Mouse (Mus musculus) hindbrain, embryonic 12.5 days (tissue): ENCODE measurements around the gene Tiam1. TPM values are rescaled to one million over a fixed set of nuclear protein-coding genes. Genes with fewer than 3 reads are reported as not detected.

Experiments used
- ATAC-seq: fragments of 200-750 bp; cut with Nextera tagmentation; 2 replicates; pipeline ENCODE4 v1.8.0; 2017; ENCODE audit warnings: moderate TSS enrichment; ENCODE audit not compliant: low FRiP score
- H3K27ac ChIP-seq: fragments of 300-500 bp; sonication (generic); 2 replicates; pipeline ENCODE4 v1.5.1; 2016; ENCODE audit warnings: mild to moderate bottlenecking
- H3K27me3 ChIP-seq: fragments of 300-500 bp; sonication (generic); 2 replicates; pipeline ENCODE4 v1.6.1; 2016; ENCODE audit warnings: mild to moderate bottlenecking
- H3K36me3 ChIP-seq: fragments of 300-500 bp; sonication (generic); 2 replicates; pipeline ENCODE4 v1.6.1; 2016; ENCODE audit warnings: mild to moderate bottlenecking
- H3K4me1 ChIP-seq: fragments of 300-500 bp; sonication (generic); 2 replicates; pipeline ENCODE4 v1.6.1; 2016
- H3K4me2 ChIP-seq: fragments of 300-500 bp; sonication (generic); replicated peaks from 2 replicates; pipeline ENCODE4 v1.6.1; 2016; ENCODE audit warnings: mild to moderate bottlenecking
- H3K4me3 ChIP-seq: fragments of 300-500 bp; sonication (generic); 2 replicates; pipeline ENCODE4 v1.5.1; 2016; ENCODE audit warnings: mild to moderate bottlenecking
- H3K9ac ChIP-seq: fragments of 300-500 bp; sonication (generic); 2 replicates; pipeline ENCODE4 v1.6.1; 2016; ENCODE audit warnings: mild to moderate bottlenecking, moderate library complexity
- H3K9me3 ChIP-seq: fragments of 300-500 bp; sonication (generic); replicated peaks from 2 replicates; pipeline ENCODE4 v1.6.1; 2016; ENCODE audit warnings: mild to moderate bottlenecking
- WGBS: fragments of 180-500 bp; shearing (Covaris S2); methylation state at CpG from one replicate; pipeline ENCODE4 v1.1.7; 2016; 5-methylcytosine and 5-hydroxymethylcytosine counted together
- polyA plus RNA-seq: library from polyadenylated mRNA; unstranded; fragments of >200 nt; fragmentation: Nextera tagmentation; extraction: Ambion mirVana; gene quantifications from 2 replicates; pipeline ENCODE4 v1.2.1, GENCODE M21; 2016

The Tiam1 gene
- polyA plus RNA-seq, 1 experiment from 2014 or later, result 25.7 TPM

GRCm38 (mm10) chr16:89871382-89871781, 272.2 kb downstream of the Tiam1 start:
- Histone ChIP-seq H3K27ac (no peak overlapping the region), H3K4me1 (peaks cover 33% of the 10 kb centered on the region), H3K36me3 (peaks cover 18% of the 10 kb centered on the region; the same call in 1 of the 2 replicates), H3K9me3 (no peaks in the 10 kb centered on the region; the same call in 1 of the 2 replicates), H3K9ac (no peak overlapping the region), H3K4me3 (no peak overlapping the region), H3K4me2 (no peak overlapping the region), H3K27me3 (no peaks in the 10 kb centered on the region)
- no peak for ATAC-seq
- 72% methylated on average over 13 of the region's 13 CpGs for WGBS

GRCm38 (mm10) chr16:89870059-89870458, 273.5 kb downstream of the Tiam1 start:
- no peak for ATAC-seq
- Histone ChIP-seq H3K27ac (no peak overlapping the region), H3K9ac (no peak overlapping the region), H3K9me3 (no peaks in the 10 kb centered on the region), H3K27me3 (no peaks in the 10 kb centered on the region), H3K4me3 (no peak overlapping the region), H3K4me2 (no peak overlapping the region), H3K4me1 (peaks cover 33% of the 10 kb centered on the region), H3K36me3 (peaks cover 18% of the 10 kb centered on the region; the same call in 1 of the 2 replicates)
- WGBS, result 92% methylated on average over 6 of the region's 6 CpGs

DNA sequence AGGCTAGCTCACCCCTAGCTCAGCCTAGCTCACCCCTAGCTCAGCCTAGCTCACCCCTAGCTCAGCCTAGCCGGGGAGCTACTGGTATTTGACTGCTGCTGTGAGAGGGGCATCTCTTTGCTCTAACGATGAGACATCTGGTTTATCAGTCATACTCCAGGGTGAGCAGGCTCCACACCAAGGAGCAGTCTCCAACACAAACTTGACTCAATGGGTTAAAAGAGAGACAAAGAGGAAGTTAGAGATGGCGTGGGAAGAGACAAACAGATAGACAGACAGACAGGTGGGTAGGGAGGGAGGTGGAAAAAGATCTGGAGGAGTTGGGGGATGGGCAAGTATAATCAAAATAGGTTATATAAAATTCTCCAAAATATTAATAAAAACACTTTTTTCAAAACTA, 275.1 kb downstream of the Tiam1 start:
- peaks cover 18% of the 10 kb centered on the region; the same call in 1 of the 2 replicates for H3K36me3 ChIP-seq
- H3K4me1 ChIP-seq, result peaks cover 21% of the 10 kb centered on the region
- H3K4me2 ChIP-seq, result no peak overlapping the region
- no peak overlapping the region for H3K4me3 ChIP-seq
- no peaks in the 10 kb centered on the region for H3K9me3 ChIP-seq
- 92% methylated on average over 3 of the region's 3 CpGs for WGBS
- ATAC-seq, result no peak
- H3K27ac ChIP-seq, result no peak overlapping the region
- H3K9ac ChIP-seq, result no peak overlapping the region
- H3K27me3 ChIP-seq, result no peaks in the 10 kb centered on the region

GRCm38 (mm10) chr16:89867212-89867829, 276.2 kb downstream of the Tiam1 start:
- no peaks in the 10 kb centered on the region for H3K27me3 ChIP-seq
- no peak overlapping the region for H3K27ac ChIP-seq
- no peak overlapping the region for H3K4me3 ChIP-seq
- no peaks in the 10 kb centered on the region for H3K9me3 ChIP-seq
- 79% methylated on average over 26 of the region's 26 CpGs for WGBS
- peaks cover 23% of the 10 kb centered on the region for H3K4me1 ChIP-seq
- no peak overlapping the region for H3K4me2 ChIP-seq
- peaks cover 18% of the 10 kb centered on the region; the same call in 1 of the 2 replicates for H3K36me3 ChIP-seq
- H3K9ac ChIP-seq, result no peak overlapping the region
- no peak for ATAC-seq

- WGBS, result 89% methylated on average over 17 of the region's 17 CpGs
- Histone ChIP-seq H3K9me3 (no peaks in the 10 kb centered on the region), H3K9ac (no peak overlapping the region), H3K4me2 (no peak overlapping the region), H3K27me3 (no peaks in the 10 kb centered on the region), H3K27ac (no peak overlapping the region), H3K4me3 (no peak overlapping the region), H3K36me3 (peaks cover 18% of the 10 kb centered on the region; the same call in 1 of the 2 replicates), H3K4me1 (peaks cover 23% of the 10 kb centered on the region)
- ATAC-seq, result no peak
Measured at GRCm38 (mm10) chr16:89865136-89865535, 278.4 kb downstream of the Tiam1 start.

DNA sequence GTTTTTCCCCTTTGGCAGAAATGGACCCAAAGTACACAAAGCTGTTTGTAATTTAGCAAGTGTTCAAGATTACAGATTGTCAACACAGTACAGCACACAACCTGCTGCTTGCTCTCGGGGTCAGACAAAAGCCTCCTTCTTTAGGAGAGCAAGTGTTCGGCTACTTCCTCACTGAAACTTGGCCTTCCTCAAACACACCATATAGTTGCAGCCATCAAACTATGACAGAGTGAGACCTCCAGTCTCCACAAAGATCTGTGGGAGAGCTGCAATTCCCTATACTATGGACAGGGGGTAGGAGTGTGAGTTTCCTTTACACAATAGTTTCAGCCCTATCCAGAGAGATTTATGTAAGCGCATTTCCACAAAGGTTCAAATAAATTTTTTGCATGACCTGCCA, 278.9 kb downstream of the Tiam1 start:
- Histone ChIP-seq H3K9me3 (no peaks in the 10 kb centered on the region), H3K9ac (no peak overlapping the region), H3K36me3 (peaks cover 18% of the 10 kb centered on the region; the same call in 1 of the 2 replicates), H3K4me1 (peaks cover 23% of the 10 kb centered on the region), H3K4me2 (no peak overlapping the region), H3K4me3 (no peak overlapping the region), H3K27ac (no peak overlapping the region), H3K27me3 (no peaks in the 10 kb centered on the region)
- no peak for ATAC-seq
- WGBS, result 72% methylated on average over 3 of the region's 3 CpGs

DNA sequence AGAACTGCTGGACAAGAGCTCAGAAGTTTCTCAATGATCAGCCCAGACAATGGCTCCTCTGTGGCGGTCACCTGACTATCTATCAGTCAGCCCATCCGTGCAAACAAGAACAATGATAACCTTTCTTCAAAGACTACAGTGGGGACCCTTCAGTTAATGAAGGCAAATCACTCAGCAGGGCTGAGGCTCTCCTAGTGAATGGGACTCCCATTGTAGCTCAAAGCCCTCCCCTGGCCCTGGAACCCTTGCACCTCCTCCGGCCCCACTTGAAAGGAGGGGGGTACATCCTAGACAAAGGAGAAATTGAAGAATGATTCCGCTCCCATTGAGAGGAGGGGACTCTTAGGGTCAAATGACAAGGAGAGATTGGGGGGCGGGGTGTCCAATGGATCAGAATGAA, 280.3 kb downstream of the Tiam1 start:
- Histone ChIP-seq H3K27ac (no peak overlapping the region), H3K9ac (no peak overlapping the region), H3K36me3 (peaks cover 22% of the 10 kb centered on the region; the same call in 1 of the 2 replicates), H3K4me3 (no peak overlapping the region), H3K27me3 (no peaks in the 10 kb centered on the region), H3K4me1 (peaks cover 23% of the 10 kb centered on the region), H3K9me3 (no peaks in the 10 kb centered on the region), H3K4me2 (no peak overlapping the region)
- ATAC-seq, result peak; percentile 70
- 31% methylated on average over 5 of the region's 5 CpGs for WGBS

DNA sequence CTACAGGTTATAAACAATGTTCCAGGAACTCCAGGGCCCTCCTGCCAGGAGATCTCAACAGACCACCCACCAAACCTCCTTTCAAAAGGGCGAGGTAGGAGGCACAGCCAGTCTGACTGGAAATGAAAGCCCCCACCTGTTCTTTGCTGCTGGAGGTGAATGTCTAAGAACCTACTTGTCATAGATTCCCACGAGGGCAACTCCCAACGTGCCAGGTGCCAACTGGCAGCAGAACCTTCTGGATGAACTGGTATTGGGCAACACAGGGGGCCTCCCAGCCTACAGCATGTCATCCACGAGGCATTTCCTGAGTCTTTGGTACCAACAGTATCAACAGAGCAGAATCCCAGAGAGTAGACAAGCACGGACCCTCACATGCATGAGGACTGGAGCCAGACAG, 282.0 kb downstream of the Tiam1 start:
- WGBS, result 63% methylated on average over 5 of the region's 5 CpGs
- H3K9me3 ChIP-seq, result no peaks in the 10 kb centered on the region

DNA sequence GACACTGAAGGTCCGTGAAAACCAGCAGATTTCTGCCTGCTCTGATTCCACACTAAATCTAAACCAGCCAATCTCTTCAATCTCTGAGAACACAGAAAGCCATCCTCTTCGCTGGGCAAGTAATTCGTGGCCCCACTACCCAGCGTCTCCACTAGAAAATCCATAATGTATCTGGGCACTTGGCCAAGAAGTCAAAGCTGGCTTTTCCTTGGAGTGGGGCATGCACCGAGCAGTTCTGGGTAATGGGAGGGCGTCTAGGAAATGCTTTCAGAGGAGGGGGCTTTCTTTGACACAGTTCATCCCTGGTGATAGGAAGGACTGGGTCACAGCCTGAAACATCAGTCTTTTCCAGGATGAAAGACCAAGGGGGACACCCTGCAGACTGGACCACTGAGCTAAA, 282.9 kb downstream of the Tiam1 start:
- H3K27ac ChIP-seq, result no peak overlapping the region
- 66% methylated on average over 6 of the region's 6 CpGs for WGBS

More for the DNA sequence above, 282.0 kb downstream of the Tiam1 start:
- Histone ChIP-seq H3K4me1 (peaks cover 23% of the 10 kb centered on the region), H3K27ac (no peak overlapping the region), H3K4me3 (no peak overlapping the region), H3K4me2 (no peak overlapping the region), H3K36me3 (peaks cover 10% of the 10 kb centered on the region; the same call in 1 of the 2 replicates), H3K27me3 (no peaks in the 10 kb centered on the region), H3K9ac (no peak overlapping the region)
- no peak for ATAC-seq

DNA sequence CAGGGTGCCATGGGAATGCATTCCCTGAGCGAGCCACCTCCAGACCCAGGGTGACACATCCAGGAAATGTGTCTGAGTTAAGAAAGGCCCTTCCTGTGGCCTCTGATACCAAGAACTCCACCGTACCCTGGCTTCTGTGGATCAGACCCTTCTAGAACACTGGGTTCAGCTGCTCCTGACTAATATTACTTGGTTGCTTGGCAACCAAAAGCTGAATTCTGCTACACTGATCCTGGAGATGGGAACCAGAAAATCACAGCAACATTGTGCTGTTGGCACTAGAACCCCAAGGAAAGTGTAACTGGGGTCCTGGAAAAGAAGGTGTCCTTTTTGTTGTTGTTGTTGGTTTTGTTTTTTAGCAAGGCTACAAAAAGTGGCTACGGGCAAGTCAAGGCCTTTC, 285.9 kb downstream of the Tiam1 start:
- 74% methylated on average over 3 of the region's 3 CpGs for WGBS
- Histone ChIP-seq H3K9me3 (no peaks in the 10 kb centered on the region), H3K27ac (no peak overlapping the region), H3K9ac (no peak overlapping the region), H3K4me3 (no peak overlapping the region), H3K4me2 (no peak overlapping the region), H3K36me3 (peaks cover 4% of the 10 kb centered on the region; the same call in 1 of the 2 replicates), H3K27me3 (no peaks in the 10 kb centered on the region), H3K4me1 (peaks cover 14% of the 10 kb centered on the region)
- no peak for ATAC-seq

More for the DNA sequence above, 282.9 kb downstream of the Tiam1 start:
- Histone ChIP-seq H3K9ac (no peak overlapping the region), H3K4me2 (no peak overlapping the region), H3K27me3 (no peaks in the 10 kb centered on the region), H3K4me1 (peaks cover 23% of the 10 kb centered on the region), H3K9me3 (no peaks in the 10 kb centered on the region), H3K4me3 (no peak overlapping the region), H3K36me3 (peaks cover 4% of the 10 kb centered on the region; the same call in 1 of the 2 replicates)
- ATAC-seq, result no peak

DNA sequence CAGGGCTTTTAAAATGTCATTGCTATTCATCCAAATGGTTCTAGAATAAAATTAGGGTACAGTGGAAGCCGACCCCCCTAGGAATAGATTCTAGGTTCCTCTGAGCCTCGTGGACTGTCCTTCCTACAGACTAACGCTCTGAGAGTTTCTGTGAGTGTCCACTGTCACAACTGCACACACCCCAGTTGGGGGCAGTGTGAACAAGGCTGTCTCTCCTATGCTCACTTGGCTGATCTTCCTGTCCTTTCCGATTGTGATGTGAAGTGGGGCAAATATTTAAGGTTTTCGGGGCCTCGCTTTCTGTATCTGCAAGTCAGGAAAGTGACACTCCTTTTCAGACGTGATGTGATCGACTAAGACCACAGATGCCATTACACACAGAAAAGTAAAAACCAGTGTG, 288.8 kb downstream of the Tiam1 start:
- no peak overlapping the region for H3K4me3 ChIP-seq
- H3K9ac ChIP-seq, result no peak overlapping the region
- H3K27me3 ChIP-seq, result no peaks in the 10 kb centered on the region
- no peak for ATAC-seq
- H3K27ac ChIP-seq, result no peak overlapping the region
- H3K36me3 ChIP-seq, result peaks cover 10% of the 10 kb centered on the region; the same call in 1 of the 2 replicates
- WGBS, result 92% methylated on average over 8 of the region's 8 CpGs
- H3K4me1 ChIP-seq, result 0 out of 2 replicates have a peak, but pooled peaks cover 4% of the 10 kb centered on the region
- H3K9me3 ChIP-seq, result no peaks in the 10 kb centered on the region
- H3K4me2 ChIP-seq, result no peak overlapping the region

DNA sequence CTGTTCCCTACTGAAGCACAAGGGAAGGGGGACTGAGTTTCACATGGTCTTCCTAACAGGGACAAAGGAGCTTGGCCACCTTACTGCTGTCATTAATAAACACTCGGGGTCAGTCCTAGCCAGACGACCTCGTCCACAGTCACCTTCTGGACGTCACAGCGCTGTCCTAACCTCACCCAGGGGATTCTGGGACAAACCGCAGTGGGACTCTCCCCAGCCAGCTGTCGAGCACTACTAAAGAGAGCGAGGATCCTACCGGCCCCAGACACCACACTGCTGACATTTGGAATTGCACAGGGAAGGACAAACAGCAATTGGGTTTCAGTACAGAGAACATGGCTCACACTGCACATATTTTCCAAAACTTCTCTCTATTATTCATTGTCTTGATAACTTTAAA, 292.2 kb downstream of the Tiam1 start:
- Histone ChIP-seq H3K27ac (no peak overlapping the region), H3K4me2 (no peak overlapping the region), H3K36me3 (peaks cover 21% of the 10 kb centered on the region), H3K27me3 (no peaks in the 10 kb centered on the region), H3K4me3 (no peak overlapping the region), H3K9ac (no peak overlapping the region), H3K9me3 (no peaks in the 10 kb centered on the region), H3K4me1 (0 out of 2 replicates have a peak, but pooled peaks cover 2% of the 10 kb centered on the region)
- 69% methylated on average over 9 of the region's 9 CpGs for WGBS
- ATAC-seq, result 0 out of 2 replicates have a peak, but pooled peaks have one; percentile 26
